ENCODE assay signal across 20 mouse cellular contexts in genomic region chr14:112466305-112466864, GRCm38 (mm10).
DNase-seq lines count a peak whose midpoint lies in the region; ATAC-seq lines count a peak whose summit lies in the region.
"Had no signal": no experiment of that assay in that cellular context is flagged by ENCODE, and none has a peak within 500 bp of the region (broad histone marks: within the 10 kb centered on the region; RNA-seq: fewer than 3 reads in every experiment).

No protein-coding gene starts in this region.

- DNase-seq in frontal cortex, postnatal 25 days (ENCODE audit: low spot score in 2 of 2), result no peak
- DNase-seq in right cerebral cortex, adult 18-20 months, result peak; percentile 8
- DNase-seq in right cerebral cortex, postnatal 14 days, result no peak
- DNase-seq in heart, adult 9 months (ENCODE audit: low spot score in 2 of 2), result no peak
- DNase-seq: adrenal gland, adult 8-10 months; adrenal gland, postnatal 36 days; cerebellum, adult 2 months; gastrocnemius, postnatal 36 days; heart, adult 11 months; heart, postnatal 10 days; heart, postnatal 4 days; kidney, adult 8-10 months had no signal

- H3K4me3 ChIP-seq in forebrain, embryonic 16.5 days (replicated peaks; ENCODE audit: low read length), result no peak overlapping the region
- H3K4me3 ChIP-seq: embryonic facial prominence, embryonic 10.5 days; heart, embryonic 10.5 days; hindbrain, embryonic 12.5 days had no signal

- no peak overlapping the region for H3K4me2 ChIP-seq in forebrain, embryonic 16.5 days (ENCODE audit: low read length)
- H3K4me2 ChIP-seq: hindbrain, embryonic 12.5 days had no signal

- H3K36me3 ChIP-seq in forebrain, embryonic 16.5 days (ENCODE audit: control insufficient read depth, insufficient read depth), result no peaks in the 10 kb centered on the region
- H3K36me3 ChIP-seq: embryonic facial prominence, embryonic 10.5 days; heart, embryonic 10.5 days; hindbrain, embryonic 12.5 days had no signal

- peak; percentile 74 for ATAC-seq in frontal cortex, adult (ENCODE audit: low TSS enrichment)
- ATAC-seq in forebrain, embryonic 16.5 days, result peak; percentile 71
- ATAC-seq: hindbrain, embryonic 16.5 days; inflammation-experienced regulatory T-cells, adult 6 months; intestine, postnatal 0 days had no signal

- no peaks in the 10 kb centered on the region for H3K27me3 ChIP-seq in forebrain, embryonic 16.5 days (replicated peaks; ENCODE audit: control insufficient read depth, insufficient read depth, low read length)
- H3K27me3 ChIP-seq: hindbrain, embryonic 12.5 days had no signal

- H3K4me1 ChIP-seq in forebrain, embryonic 16.5 days (replicated peaks; ENCODE audit: control insufficient read depth, insufficient read depth, low read length), result no peaks in the 10 kb centered on the region
- H3K4me1 ChIP-seq: embryonic facial prominence, embryonic 10.5 days; heart, embryonic 10.5 days; hindbrain, embryonic 12.5 days had no signal

- H3K27ac ChIP-seq in forebrain, embryonic 16.5 days (ENCODE audit: low read length), result no peak overlapping the region
- H3K27ac ChIP-seq: embryonic facial prominence, embryonic 10.5 days; heart, embryonic 10.5 days; hindbrain, embryonic 12.5 days had no signal

- no peaks in the 10 kb centered on the region for H3K9me3 ChIP-seq in forebrain, embryonic 16.5 days (ENCODE audit: control insufficient read depth, low read length)
- H3K9me3 ChIP-seq: embryonic facial prominence, embryonic 10.5 days; heart, embryonic 10.5 days; hindbrain, embryonic 12.5 days had no signal

- no peak overlapping the region for H3K9ac ChIP-seq in forebrain, embryonic 16.5 days (replicated peaks; ENCODE audit: low read depth, low read length)
- H3K9ac ChIP-seq: hindbrain, embryonic 12.5 days had no signal
